Mouse (Mus musculus) neural tube, embryonic 11.5 days (tissue): ENCODE data around the gene Banp. TPM values are rescaled to one million over a fixed set of nuclear protein-coding genes. Genes with fewer than 3 reads are reported as not detected.

Experiments used
- ATAC-seq: fragments of 200-750 bp; cut with Nextera tagmentation; 2 replicates; pipeline ENCODE4 v1.8.0; 2017; ENCODE audit warnings: moderate number of reproducible peaks, mild to moderate bottlenecking, moderate TSS enrichment, moderate library complexity; ENCODE audit not compliant: insufficient read depth, low FRiP score, low TSS enrichment
- DNase-seq: peaks from one replicate; pipeline ENCODE4 v3.0.0-alpha.2; 2015; ENCODE audit warnings: low spot score
- H3K27ac ChIP-seq: fragments of 300-500 bp; sonication (generic); 2 replicates; pipeline ENCODE4 v1.5.1; 2014; ENCODE audit warnings: low read depth, mild to moderate bottlenecking, low read length
- H3K27me3 ChIP-seq: fragments of 300-500 bp; sonication (generic); 2 replicates; pipeline ENCODE4 v1.6.1; 2014; ENCODE audit warnings: mild to moderate bottlenecking, low read length, mixed read lengths; ENCODE audit not compliant: control insufficient read depth, insufficient read depth
- H3K36me3 ChIP-seq: fragments of 300-500 bp; sonication (generic); 2 replicates; pipeline ENCODE4 v1.6.1; 2014; ENCODE audit warnings: mild to moderate bottlenecking, low read length, moderate library complexity, mixed read lengths; ENCODE audit not compliant: control insufficient read depth, insufficient read depth
- H3K4me1 ChIP-seq: fragments of 300-500 bp; sonication (generic); 2 replicates; pipeline ENCODE4 v1.6.1; 2014; ENCODE audit warnings: low read length, mixed read lengths; ENCODE audit not compliant: control insufficient read depth, insufficient read depth
- H3K4me2 ChIP-seq: fragments of 300-500 bp; sonication (generic); 2 replicates; pipeline ENCODE4 v1.6.1; 2014; ENCODE audit warnings: low read depth, mild to moderate bottlenecking, moderate library complexity
- H3K4me3 ChIP-seq: fragments of 300-500 bp; sonication (generic); 2 replicates; pipeline ENCODE4 v1.5.1; 2014; ENCODE audit warnings: low read depth, low read length
- H3K9ac ChIP-seq: fragments of 300-500 bp; sonication (generic); 2 replicates; pipeline ENCODE4 v1.6.1; 2014; ENCODE audit warnings: mild to moderate bottlenecking, low read length
- H3K9me3 ChIP-seq: fragments of 300-500 bp; sonication (generic); 2 replicates; pipeline ENCODE4 v1.6.1; 2016; ENCODE audit warnings: low read length; ENCODE audit not compliant: control insufficient read depth
- WGBS: fragments of 180-500 bp; shearing (Covaris S2); extraction: QIAGEN DNeasy Blood & Tissue Kit; methylation state at CpG from one replicate; pipeline ENCODE4 v1.1.7; 2014; 5-methylcytosine and 5-hydroxymethylcytosine counted together
- polyA plus RNA-seq: library from polyadenylated mRNA; unstranded; fragments of >200 nt; fragmentation: Nextera tagmentation; extraction: Ambion mirVana; gene quantifications from 2 replicates; pipeline ENCODE4 v1.2.1, GENCODE M21; 2014

Banp gene
- polyA plus RNA-seq, 1 experiment from 2014 or later: 60.6 TPM

GRCm38 (mm10) chr8:121951656-121952009 lies 2.1 kb downstream of the Banp start:
- Histone ChIP-seq H3K4me2 (peak overlapping the region; percentile 89), H3K4me1 (peaks cover 21% of the 10 kb centered on the region), H3K27me3 (no peaks in the 10 kb centered on the region), H3K27ac (no peak overlapping the region), H3K9me3 (no peaks in the 10 kb centered on the region), H3K9ac (peak overlapping the region; percentile 98), H3K36me3 (no peaks in the 10 kb centered on the region), H3K4me3 (peak overlapping the region; percentile 94)
- ATAC-seq (no peak), DNase-seq (no peak)
- WGBS: 40% methylated on average over 7 of the region's 7 CpGs

- no peaks in the 10 kb centered on the region for H3K36me3 ChIP-seq
- no peak overlapping the region for H3K27ac ChIP-seq
- H3K4me1 ChIP-seq: peaks cover 19% of the 10 kb centered on the region
- H3K9ac ChIP-seq: no peak overlapping the region; the same call in 1 of the 2 replicates
- ATAC-seq (no peak), DNase-seq (no peak)
- peak overlapping the region; percentile 89 for H3K4me2 ChIP-seq
- H3K4me3 ChIP-seq: no peak overlapping the region
- H3K9me3 ChIP-seq: no peaks in the 10 kb centered on the region
- H3K27me3 ChIP-seq: no peaks in the 10 kb centered on the region
Observed at GRCm38 (mm10) chr8:121952122-121952521, 2.6 kb downstream of the Banp start.

DNA sequence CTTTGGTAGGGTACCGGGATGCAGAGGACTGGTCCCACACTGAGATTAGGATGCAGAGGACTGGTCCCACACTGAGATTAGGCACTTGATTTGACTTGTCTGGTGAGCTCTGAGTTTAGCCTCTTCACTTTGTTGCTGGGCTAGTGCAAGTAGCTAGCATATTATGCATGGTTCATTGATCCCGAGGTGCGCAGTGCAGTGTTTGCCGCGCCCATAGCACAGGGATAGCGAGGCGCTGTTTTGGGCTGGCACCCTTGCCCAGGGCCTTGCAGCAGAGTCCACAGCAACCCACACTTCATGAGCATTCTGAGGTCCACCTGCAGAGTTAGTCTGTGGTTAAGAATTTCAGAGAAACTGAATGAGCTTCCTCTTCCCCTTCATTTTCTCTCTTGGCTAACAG lies 3.2 kb downstream of the Banp start:
- no peak overlapping the region for H3K27ac ChIP-seq
- peaks cover 15% of the 10 kb centered on the region for H3K4me1 ChIP-seq
- DNase-seq (no peak), ATAC-seq (no peak)
- 86% methylated on average over 7 of the region's 7 CpGs for WGBS
- no peaks in the 10 kb centered on the region for H3K36me3 ChIP-seq
- H3K4me2 ChIP-seq: no peak overlapping the region
- no peaks in the 10 kb centered on the region for H3K27me3 ChIP-seq
- H3K4me3 ChIP-seq: no peak overlapping the region
- H3K9ac ChIP-seq: no peak overlapping the region
- H3K9me3 ChIP-seq: no peaks in the 10 kb centered on the region

DNA sequence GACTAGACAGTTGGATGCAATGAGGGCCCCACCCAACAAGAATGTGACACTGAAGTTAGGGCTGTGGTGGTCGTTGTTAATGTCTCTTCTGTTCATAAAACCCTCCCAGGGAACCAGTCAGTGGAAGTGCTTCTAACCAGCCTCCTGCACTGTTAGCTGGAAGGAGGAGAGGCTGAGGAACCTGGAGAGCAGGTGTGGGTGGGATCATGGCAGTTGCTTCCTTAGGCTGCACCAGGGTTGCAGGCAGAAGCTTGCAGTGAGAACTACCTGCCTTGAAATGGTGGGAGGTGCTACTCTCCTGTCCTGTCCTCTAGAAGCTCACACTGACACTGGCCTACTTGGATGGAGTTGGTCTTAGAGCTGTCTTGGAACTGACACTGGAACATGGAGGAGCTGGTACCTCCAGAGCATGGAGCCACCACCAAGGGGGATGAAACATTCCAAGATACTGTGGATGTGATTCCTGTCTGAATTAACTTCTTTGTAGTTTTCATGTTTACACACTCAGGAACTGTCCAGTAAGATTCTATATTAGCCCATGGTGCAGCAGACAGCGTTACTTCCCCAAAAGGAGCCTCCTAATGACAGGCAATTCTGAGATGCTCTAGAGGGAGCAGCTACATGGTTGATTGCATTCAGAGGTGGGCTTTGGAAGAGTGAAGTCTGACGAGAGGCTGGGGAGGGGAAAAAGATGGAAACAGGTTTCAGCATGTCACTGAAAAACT lies 4.4 kb downstream of the Banp start:
- H3K27me3 ChIP-seq: no peaks in the 10 kb centered on the region
- H3K4me1 ChIP-seq: peaks cover 15% of the 10 kb centered on the region
- no peaks in the 10 kb centered on the region for H3K36me3 ChIP-seq
- no peak overlapping the region for H3K4me2 ChIP-seq
- no peaks in the 10 kb centered on the region for H3K9me3 ChIP-seq
- DNase-seq: no peak
- H3K27ac ChIP-seq: no peak overlapping the region
- no peak overlapping the region for H3K4me3 ChIP-seq
- H3K9ac ChIP-seq: no peak overlapping the region
- no peak for ATAC-seq
- 72% methylated on average over 3 of the region's 3 CpGs for WGBS

DNA sequence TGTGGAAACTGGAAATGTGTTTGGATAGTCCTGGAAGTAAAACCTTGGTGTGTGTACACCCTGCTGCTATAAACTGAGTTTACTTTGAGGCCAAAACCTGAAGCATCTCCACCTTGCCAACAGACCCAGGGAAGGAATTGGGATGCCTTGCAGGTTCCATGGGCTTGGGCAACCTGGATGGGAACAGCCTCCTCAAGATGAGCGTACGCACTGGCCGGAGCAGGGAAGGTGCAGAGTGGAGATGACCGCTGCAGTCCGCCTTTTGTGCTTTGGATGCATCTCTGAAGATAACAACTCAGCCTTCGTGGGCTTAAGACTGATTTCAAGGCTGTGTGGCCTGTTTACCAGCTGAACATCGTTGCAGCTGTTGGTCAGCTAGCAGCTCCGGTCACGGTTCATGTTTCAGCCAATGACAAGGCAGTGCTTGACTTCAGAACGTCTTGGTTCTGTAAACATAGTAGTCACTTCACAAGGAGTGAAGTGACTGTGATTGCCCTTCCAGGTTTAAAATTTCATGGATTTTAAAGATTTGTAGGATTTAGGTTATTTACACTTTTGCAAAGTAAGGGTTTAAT lies 5.5 kb downstream of the Banp start:
- no peak for ATAC-seq
- Histone ChIP-seq H3K36me3 (no peaks in the 10 kb centered on the region), H3K9me3 (no peaks in the 10 kb centered on the region), H3K9ac (no peak overlapping the region), H3K4me1 (peaks cover 11% of the 10 kb centered on the region), H3K4me3 (no peak overlapping the region), H3K27me3 (no peaks in the 10 kb centered on the region), H3K27ac (no peak overlapping the region), H3K4me2 (no peak overlapping the region)
- no peak for DNase-seq
- WGBS: 81% methylated on average over 10 of the region's 10 CpGs

DNA sequence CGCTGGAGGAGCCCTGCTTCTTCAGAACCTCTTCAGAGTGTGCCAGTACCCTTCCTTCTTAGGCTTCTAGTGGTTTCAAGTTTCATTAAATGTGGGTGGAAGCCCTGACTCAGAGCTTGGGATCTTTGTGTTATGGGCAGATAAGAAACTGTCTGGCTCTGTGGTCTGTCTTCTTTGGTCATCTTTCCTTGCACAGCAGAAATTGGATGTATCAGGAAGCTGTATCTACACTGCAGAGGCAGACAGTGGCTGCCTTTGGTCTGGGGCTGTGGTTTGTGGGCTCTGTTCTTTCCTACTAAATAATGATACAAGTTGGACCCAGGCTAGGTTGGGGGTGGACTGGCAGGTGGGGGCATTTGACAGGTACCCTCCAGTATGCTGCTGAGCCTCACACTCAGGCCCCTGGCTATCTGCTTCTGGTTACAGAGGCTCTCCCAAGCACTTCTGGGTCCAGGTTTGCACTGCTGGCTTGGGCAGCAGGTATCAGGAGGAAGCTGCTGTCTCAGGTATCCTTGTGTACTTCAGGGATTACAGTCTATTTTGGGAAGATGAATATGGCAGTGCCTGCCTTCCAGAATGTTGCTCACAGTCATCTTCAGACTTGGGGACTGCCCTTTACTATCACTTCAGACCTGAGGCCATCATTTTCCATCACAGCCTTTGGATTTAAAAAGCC lies 6.4 kb downstream of the Banp start:
- no peak overlapping the region for H3K4me2 ChIP-seq
- H3K27ac ChIP-seq: no peak overlapping the region
- no peak for ATAC-seq
- no peaks in the 10 kb centered on the region for H3K36me3 ChIP-seq
- H3K4me3 ChIP-seq: no peak overlapping the region
- no peaks in the 10 kb centered on the region for H3K27me3 ChIP-seq
- 86% methylated on average over 1 of the region's 1 CpGs for WGBS
- no peak overlapping the region for H3K9ac ChIP-seq
- DNase-seq: no peak
- no peaks in the 10 kb centered on the region for H3K9me3 ChIP-seq
- peaks cover 11% of the 10 kb centered on the region for H3K4me1 ChIP-seq

DNA sequence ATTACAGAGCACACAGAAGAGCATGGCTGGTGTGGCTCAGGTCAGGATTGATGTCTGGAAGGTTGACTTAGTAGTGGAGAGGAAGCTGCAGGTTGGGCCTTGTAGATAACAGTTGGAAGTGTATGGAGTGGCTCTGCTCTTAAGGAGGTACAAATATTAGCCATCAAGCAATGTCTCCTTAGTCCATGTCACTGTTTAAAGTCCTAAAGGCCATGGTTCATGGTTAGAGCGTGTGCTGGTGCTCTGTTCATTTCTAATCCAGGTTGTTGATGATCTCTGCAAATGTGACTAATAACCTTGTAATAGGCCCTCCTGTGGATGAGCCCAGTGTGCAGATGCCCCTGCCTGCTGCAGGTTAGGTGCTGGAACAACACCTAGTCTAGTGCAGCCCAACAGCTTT lies 8.8 kb downstream of the Banp start:
- Histone ChIP-seq H3K27me3 (no peaks in the 10 kb centered on the region), H3K4me2 (no peak overlapping the region), H3K4me3 (no peak overlapping the region), H3K9ac (no peak overlapping the region), H3K27ac (no peak overlapping the region), H3K36me3 (no peaks in the 10 kb centered on the region), H3K4me1 (no peaks in the 10 kb centered on the region), H3K9me3 (no peaks in the 10 kb centered on the region)
- DNase-seq (no peak), ATAC-seq (no peak)
- WGBS: 96% methylated on average over 1 of the region's 1 CpGs

DNA sequence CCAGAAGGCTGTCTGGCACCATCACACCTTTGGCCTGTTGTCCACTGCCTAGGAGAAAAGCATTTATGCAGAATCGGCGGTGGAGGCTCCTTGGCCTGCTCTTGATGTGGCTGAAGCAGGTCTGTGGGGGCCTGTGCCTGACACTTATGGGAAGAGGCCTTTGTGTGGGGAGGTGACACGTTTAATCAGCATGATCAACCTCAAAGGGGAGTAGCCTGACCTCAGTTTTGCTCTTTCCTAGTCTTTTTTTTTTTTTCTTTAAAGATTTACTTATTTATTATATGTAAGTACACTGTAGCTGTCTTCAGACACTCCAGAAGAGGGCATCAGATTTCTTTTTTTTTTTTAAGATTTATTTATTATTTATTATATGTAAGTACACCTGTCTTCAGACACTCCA lies 13.3 kb downstream of the Banp start:
- 85% methylated on average over 3 of the region's 3 CpGs for WGBS
- no peak overlapping the region for H3K27ac ChIP-seq

More for the DNA sequence above, 13.3 kb downstream of the Banp start:
- Histone ChIP-seq H3K36me3 (no peaks in the 10 kb centered on the region), H3K4me1 (peaks cover 22% of the 10 kb centered on the region), H3K27me3 (no peaks in the 10 kb centered on the region), H3K9me3 (no peaks in the 10 kb centered on the region), H3K4me2 (no peak overlapping the region), H3K9ac (no peak overlapping the region), H3K4me3 (no peak overlapping the region)
- DNase-seq (no peak), ATAC-seq (no peak)
